Mouse (Mus musculus) midbrain, embryonic 15.5 days (tissue): ENCODE measurements at regions not wholly inside any gene's neighbourhood (a gene's known extent, or its start where the extent isn't known, plus 50 kb on each side); places are given as distances from the start of the nearest gene placed in this dataset.
A peak's percentile ranks its signal among the peaks of the same experiment; 100 is the strongest.

Experiments
- ATAC-seq: fragments of 200-750 bp; cut with Nextera tagmentation; replicated peaks from 2 replicates; pipeline ENCODE4 v1.8.0; 2017; ENCODE audit warnings: moderate TSS enrichment
- H3K27ac ChIP-seq: fragments of 300-500 bp; sonication (generic); 2 replicates; pipeline ENCODE4 v1.5.1; 2015; ENCODE audit warnings: mild to moderate bottlenecking, inconsistent platforms
- H3K27me3 ChIP-seq: fragments of 300-500 bp; sonication (generic); replicated peaks from 2 replicates; pipeline ENCODE4 v1.6.1; 2015; ENCODE audit warnings: inconsistent platforms
- H3K36me3 ChIP-seq: fragments of 300-500 bp; sonication (generic); replicated peaks from 2 replicates; pipeline ENCODE4 v1.6.1; 2015; ENCODE audit warnings: inconsistent platforms
- H3K4me1 ChIP-seq: fragments of 300-500 bp; sonication (generic); 2 replicates; pipeline ENCODE4 v1.6.1; 2015; ENCODE audit warnings: inconsistent platforms
- H3K4me2 ChIP-seq: fragments of 300-500 bp; sonication (generic); 2 replicates; pipeline ENCODE4 v1.6.1; 2015; ENCODE audit warnings: inconsistent platforms, mild to moderate bottlenecking, moderate library complexity
- H3K4me3 ChIP-seq: fragments of 300-500 bp; sonication (generic); 2 replicates; pipeline ENCODE4 v1.5.1; 2015; ENCODE audit warnings: mild to moderate bottlenecking, inconsistent platforms
- H3K9ac ChIP-seq: fragments of 300-500 bp; sonication (generic); 2 replicates; pipeline ENCODE4 v1.6.1; 2015; ENCODE audit warnings: mild to moderate bottlenecking, inconsistent platforms
- H3K9me3 ChIP-seq: fragments of 300-500 bp; sonication (generic); 2 replicates; pipeline ENCODE4 v1.6.1; 2016; ENCODE audit warnings: inconsistent platforms
- WGBS: fragments of 180-500 bp; shearing (Covaris S2); methylation state at CpG from one replicate; pipeline ENCODE4 v1.1.7; 2015; ENCODE audit warnings: mixed read lengths; 5-methylcytosine and 5-hydroxymethylcytosine counted together

- no peaks in the 10 kb centered on the region for H3K9me3 ChIP-seq
- peak overlapping the region; percentile 3; the same call in 1 of the 2 replicates for H3K27ac ChIP-seq
- no peak overlapping the region for H3K4me3 ChIP-seq
- 40% methylated on average over 11 of the region's 11 CpGs for WGBS
- no peak overlapping the region for H3K9ac ChIP-seq
- ATAC-seq = 0 out of 2 replicates have a peak, but pooled peaks have one; percentile 24
- no peaks in the 10 kb centered on the region for H3K4me1 ChIP-seq
- no peaks in the 10 kb centered on the region for H3K36me3 ChIP-seq
- no peaks in the 10 kb centered on the region for H3K27me3 ChIP-seq
- no peak overlapping the region for H3K4me2 ChIP-seq
These were observed 304.3 kb upstream of the Sox11 start for GRCm38 (mm10) chr12:27646497-27647307.

- Histone ChIP-seq H3K27me3 (no peaks in the 10 kb centered on the region), H3K4me2 (no peak overlapping the region), H3K36me3 (no peaks in the 10 kb centered on the region), H3K9ac (no peak overlapping the region), H3K4me1 (no peaks in the 10 kb centered on the region), H3K4me3 (no peak overlapping the region), H3K9me3 (no peaks in the 10 kb centered on the region), H3K27ac (no peak overlapping the region)
- no peak for ATAC-seq
- 85% methylated on average over 5 of the region's 5 CpGs for WGBS
These were observed 277.2 kb upstream of the Sox11 start for GRCm38 (mm10) chr12:27619616-27620015.

- Histone ChIP-seq H3K4me2 (no peak overlapping the region), H3K27me3 (no peaks in the 10 kb centered on the region), H3K36me3 (no peaks in the 10 kb centered on the region), H3K27ac (no peak overlapping the region), H3K4me3 (no peak overlapping the region), H3K9ac (no peak overlapping the region), H3K4me1 (no peaks in the 10 kb centered on the region), H3K9me3 (no peaks in the 10 kb centered on the region)
- WGBS = 72% methylated on average over 1 of the region's 1 CpGs
- ATAC-seq = no peak
These were observed 261.8 kb upstream of the Sox11 start for GRCm38 (mm10) chr12:27604061-27604679.

GRCm38 (mm10) chr12:27599149-27599548 is 256.8 kb upstream of the Sox11 start:
- Histone ChIP-seq H3K9ac (no peak overlapping the region), H3K27me3 (no peaks in the 10 kb centered on the region), H3K4me3 (no peak overlapping the region), H3K4me2 (no peak overlapping the region), H3K4me1 (peaks cover 7% of the 10 kb centered on the region), H3K9me3 (no peaks in the 10 kb centered on the region), H3K36me3 (no peaks in the 10 kb centered on the region), H3K27ac (no peak overlapping the region)
- WGBS = 27% methylated on average over 8 of the region's 8 CpGs
- 0 out of 2 replicates have a peak, but pooled peaks have one; percentile 54 for ATAC-seq

DNA sequence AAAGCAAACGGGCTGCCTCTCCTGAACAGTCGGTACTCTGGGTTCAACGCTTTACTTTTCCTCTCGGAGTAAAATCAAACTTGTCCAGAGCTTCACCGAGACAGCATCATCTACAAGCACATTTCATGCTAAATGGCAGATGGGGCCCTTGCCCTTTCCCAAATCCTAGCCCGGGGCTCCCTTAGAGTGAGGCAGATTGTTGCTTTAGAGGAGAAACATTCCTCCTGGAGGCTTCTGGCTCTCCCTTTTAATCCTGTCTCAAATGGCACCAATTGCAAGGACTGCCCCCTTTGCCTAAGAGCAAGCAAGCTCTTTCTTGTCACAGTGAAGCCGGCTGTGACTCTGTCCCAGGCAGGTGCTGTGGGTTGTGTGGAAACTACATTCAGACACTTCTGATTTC is 255.5 kb upstream of the Sox11 start:
- Histone ChIP-seq H3K27ac (no peak overlapping the region; the same call in 1 of the 2 replicates), H3K36me3 (no peaks in the 10 kb centered on the region), H3K27me3 (no peaks in the 10 kb centered on the region), H3K9me3 (no peaks in the 10 kb centered on the region), H3K4me2 (no peak overlapping the region), H3K9ac (no peak overlapping the region), H3K4me1 (peaks cover 7% of the 10 kb centered on the region), H3K4me3 (no peak overlapping the region)
- no peak for ATAC-seq
- WGBS = 32% methylated on average over 7 of the region's 7 CpGs

DNA sequence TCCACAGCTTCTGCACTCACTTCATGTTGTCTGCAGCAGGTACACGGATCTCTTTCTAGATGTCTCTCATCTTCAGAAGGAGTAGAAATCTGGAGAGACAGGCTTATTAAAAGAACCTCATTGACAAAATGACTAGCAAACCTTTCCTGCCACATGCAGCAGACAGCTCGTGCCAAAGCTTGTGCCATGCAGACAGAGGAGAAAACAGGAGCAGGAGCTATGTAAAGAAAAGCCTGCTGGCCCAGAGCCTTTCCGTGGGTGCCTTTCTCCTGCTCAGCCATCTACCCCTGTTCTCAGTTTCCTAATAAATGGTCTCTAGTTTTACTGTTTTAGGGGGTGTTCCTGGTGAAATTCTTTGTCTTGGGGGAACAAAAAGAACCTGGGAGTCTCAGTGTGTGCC is 254.9 kb upstream of the Sox11 start:
- Histone ChIP-seq H3K4me1 (peaks cover 7% of the 10 kb centered on the region), H3K4me2 (no peak overlapping the region), H3K9me3 (no peaks in the 10 kb centered on the region), H3K27ac (0 out of 2 replicates have a peak overlapping the region, but pooled peaks have one; percentile 14), H3K36me3 (no peaks in the 10 kb centered on the region), H3K9ac (no peak overlapping the region), H3K4me3 (no peak overlapping the region), H3K27me3 (no peaks in the 10 kb centered on the region)
- WGBS = 36% methylated on average over 3 of the region's 3 CpGs
- ATAC-seq = no peak

- peaks cover 7% of the 10 kb centered on the region for H3K4me1 ChIP-seq
- no peaks in the 10 kb centered on the region for H3K9me3 ChIP-seq
- no peak overlapping the region for H3K4me2 ChIP-seq
- no peak overlapping the region for H3K4me3 ChIP-seq
- H3K27me3 ChIP-seq = no peaks in the 10 kb centered on the region
- no peak for ATAC-seq
- no peak overlapping the region for H3K9ac ChIP-seq
- H3K27ac ChIP-seq = no peak overlapping the region
- H3K36me3 ChIP-seq = no peaks in the 10 kb centered on the region
- 53% methylated on average over 2 of the region's 2 CpGs for WGBS
These were observed 253.2 kb upstream of the Sox11 start for GRCm38 (mm10) chr12:27595576-27595975.

DNA sequence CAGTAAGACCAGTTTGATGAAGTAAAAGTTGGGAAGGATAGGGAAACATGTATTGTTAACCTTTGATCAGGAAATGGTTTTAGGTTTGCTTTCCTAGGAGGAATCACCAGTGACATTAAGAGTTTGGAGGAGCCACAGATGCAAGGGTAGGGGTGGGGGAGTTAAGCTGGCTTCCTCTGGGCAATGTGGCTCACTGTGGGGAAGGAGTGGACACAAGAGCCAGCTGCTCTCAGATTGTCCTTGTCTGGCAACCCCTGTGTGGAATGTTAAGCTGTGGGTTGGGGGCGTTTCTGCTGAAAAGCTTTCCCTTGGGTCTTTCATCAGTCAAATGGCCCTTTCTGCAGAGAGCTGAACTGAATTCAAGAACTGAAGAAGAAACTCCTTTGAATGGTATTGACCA is 251.1 kb upstream of the Sox11 start:
- Histone ChIP-seq H3K27me3 (no peaks in the 10 kb centered on the region), H3K4me1 (peaks cover 7% of the 10 kb centered on the region), H3K36me3 (no peaks in the 10 kb centered on the region), H3K4me3 (no peak overlapping the region), H3K9me3 (no peaks in the 10 kb centered on the region), H3K4me2 (no peak overlapping the region), H3K27ac (no peak overlapping the region), H3K9ac (no peak overlapping the region)
- WGBS = 46% methylated on average over 1 of the region's 1 CpGs
- no peak for ATAC-seq

DNA sequence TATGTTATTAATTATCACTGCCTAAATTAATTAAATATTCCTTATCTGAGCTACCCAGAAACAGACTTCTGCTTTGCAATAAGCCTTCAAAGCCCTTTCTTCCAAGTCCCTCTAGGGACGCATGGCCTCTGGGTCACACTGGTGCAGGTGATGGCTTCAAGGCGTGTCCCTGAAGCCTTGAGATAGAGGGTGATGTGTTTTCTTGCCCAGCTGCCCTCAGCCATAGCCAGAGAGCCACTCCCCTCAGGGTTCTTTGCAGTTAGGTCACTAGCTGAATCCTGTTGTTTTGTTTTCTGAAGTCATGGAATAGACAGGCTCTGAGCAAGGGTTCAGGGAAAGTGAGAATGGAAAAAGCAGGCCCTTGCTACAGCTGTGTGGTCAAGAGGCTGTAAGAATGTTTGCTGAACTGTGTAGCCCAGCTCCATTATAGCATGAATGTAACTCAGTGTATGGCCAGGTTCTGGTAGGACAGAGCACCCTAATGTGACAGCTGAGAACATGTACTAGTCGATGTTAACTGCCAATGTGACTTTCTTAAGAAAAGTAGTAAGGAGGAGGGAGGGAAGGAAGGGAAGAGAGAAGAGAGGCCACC is 233.8 kb upstream of the Sox11 start:
- 0 out of 2 replicates have a peak, but pooled peaks have one; percentile 33 for ATAC-seq
- H3K4me1 ChIP-seq = peaks cover 12% of the 10 kb centered on the region
- no peaks in the 10 kb centered on the region for H3K9me3 ChIP-seq
- no peak overlapping the region for H3K27ac ChIP-seq
- 47% methylated on average over 3 of the region's 3 CpGs for WGBS
- no peaks in the 10 kb centered on the region for H3K36me3 ChIP-seq
- no peak overlapping the region for H3K9ac ChIP-seq
- H3K27me3 ChIP-seq = no peaks in the 10 kb centered on the region
- no peak overlapping the region for H3K4me2 ChIP-seq
- no peak overlapping the region for H3K4me3 ChIP-seq

DNA sequence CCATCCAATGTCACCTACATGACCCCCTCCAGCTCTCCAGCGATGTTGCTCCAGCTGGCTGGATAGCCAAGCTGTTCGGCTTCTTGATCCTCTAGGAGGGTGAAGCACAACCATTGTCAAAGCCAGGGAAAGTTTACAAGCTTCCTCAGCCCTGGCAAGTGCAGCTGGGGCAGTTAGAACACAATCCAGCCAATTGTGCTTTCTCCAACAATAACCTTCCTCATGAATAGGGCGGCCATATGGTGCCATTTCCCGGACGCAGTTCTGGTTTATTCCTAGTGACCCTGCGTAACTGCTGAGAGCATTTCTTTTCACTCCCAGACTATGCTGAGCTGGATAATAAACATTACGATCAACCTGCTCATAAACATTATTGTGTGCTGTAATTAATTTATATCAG is 233.3 kb upstream of the Sox11 start:
- 12% methylated on average over 7 of the region's 7 CpGs for WGBS
- H3K9ac ChIP-seq = no peak overlapping the region
- peak; percentile 45; the same call in 1 of the 2 replicates for ATAC-seq
- peaks cover 12% of the 10 kb centered on the region for H3K4me1 ChIP-seq
- H3K4me2 ChIP-seq = no peak overlapping the region
- H3K27ac ChIP-seq = peak overlapping the region; percentile 51
- H3K36me3 ChIP-seq = no peaks in the 10 kb centered on the region
- H3K27me3 ChIP-seq = no peaks in the 10 kb centered on the region
- no peak overlapping the region for H3K4me3 ChIP-seq
- H3K9me3 ChIP-seq = no peaks in the 10 kb centered on the region

- peak overlapping the region; percentile 92 for H3K27ac ChIP-seq
- no peak overlapping the region for H3K4me3 ChIP-seq
- peak overlapping the region; percentile 40 for H3K4me2 ChIP-seq
- no peaks in the 10 kb centered on the region for H3K9me3 ChIP-seq
- 15% methylated on average over 3 of the region's 3 CpGs for WGBS
- H3K9ac ChIP-seq = no peak overlapping the region
- ATAC-seq = no peak; the same call in 1 of the 2 replicates
- H3K4me1 ChIP-seq = peaks cover 40% of the 10 kb centered on the region
- no peaks in the 10 kb centered on the region for H3K27me3 ChIP-seq
- H3K36me3 ChIP-seq = no peaks in the 10 kb centered on the region
These were observed 224.9 kb upstream of the Sox11 start for GRCm38 (mm10) chr12:27567250-27567649.

DNA sequence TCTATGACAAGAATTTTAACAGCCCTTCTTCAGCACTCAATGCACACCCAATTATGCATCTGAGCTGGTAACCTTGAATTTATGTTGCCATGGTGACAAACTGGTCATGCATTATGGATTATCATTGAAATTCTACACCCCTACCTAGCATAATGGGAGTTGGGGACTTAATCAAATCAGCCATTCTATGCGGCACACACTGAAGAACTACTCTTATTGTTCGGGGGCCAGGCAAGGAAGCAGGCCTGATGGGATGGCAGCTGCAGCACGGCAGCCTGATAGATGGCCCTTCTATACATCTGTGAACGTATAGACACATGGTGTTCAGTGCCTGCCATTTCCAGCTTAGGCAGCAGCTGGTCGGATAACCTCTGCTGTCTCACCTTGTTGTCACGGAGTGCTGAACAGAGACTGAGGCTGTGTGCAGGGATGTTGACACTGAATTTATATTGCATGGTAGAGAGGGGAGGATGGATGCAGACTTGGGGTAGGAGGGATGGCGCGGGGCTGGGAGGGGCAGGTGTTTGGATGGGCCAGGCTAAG is 223.7 kb upstream of the Sox11 start:
- no peaks in the 10 kb centered on the region for H3K27me3 ChIP-seq
- peak overlapping the region; percentile 20; the same call in 1 of the 2 replicates for H3K9ac ChIP-seq
- no peaks in the 10 kb centered on the region for H3K9me3 ChIP-seq
- peak; percentile 88 for ATAC-seq
- peaks cover 40% of the 10 kb centered on the region for H3K4me1 ChIP-seq
- H3K27ac ChIP-seq = peak overlapping the region; percentile 92
- H3K4me3 ChIP-seq = peak overlapping the region; percentile 3; the same call in 1 of the 2 replicates
- H3K4me2 ChIP-seq = peak overlapping the region; percentile 40
- H3K36me3 ChIP-seq = no peaks in the 10 kb centered on the region
- WGBS = 10% methylated on average over 8 of the region's 8 CpGs
